ENCODE assay signal across 31 mouse cellular contexts in genomic region chr2:140389525-140389924, GRCm38 (mm10). TPM values are rescaled to one million over a fixed set of nuclear protein-coding genes. Genes with fewer than 3 reads are reported as not detected.
DNase-seq lines count a peak whose midpoint lies in the region; ATAC-seq and TF ChIP-seq lines count a peak whose summit lies in the region.
"Had no signal": no experiment of that assay in that cellular context is flagged by ENCODE, and none has a peak within 500 bp of the region (broad histone marks: within the 10 kb centered on the region; RNA-seq: fewer than 3 reads in every experiment).

Sel1l2 (minus strand) TSS chr2:140389706.

- DNase-seq in midbrain, embryonic 11.5 days (ENCODE audit: low spot score, missing footprints), result no peak
- peak; percentile 47 for DNase-seq in ZHBTc4 (ENCODE audit: low read depth, low spot score)
- DNase-seq in embryo, embryonic 10.5 days (ENCODE audit: low spot score), result peak; percentile 50
- no peak for DNase-seq in left cerebral cortex, adult 11 months (ENCODE audit: low spot score)
- DNase-seq in forebrain, postnatal 0 days, result no peak
- DNase-seq: adrenal gland, postnatal 10 days; B cell, adult 2 months; cerebellum, adult 8-10 months; gastrocnemius, postnatal 36 days; heart, postnatal 36 days; kidney, adult 2 months; liver, postnatal 0 days; lung, postnatal 14 days had no signal

- no peak within 1 kb of the TSS for H3K27ac ChIP-seq in midbrain, embryonic 11.5 days (ENCODE audit: low read depth, low read length)
- H3K27ac ChIP-seq in midbrain, embryonic 15.5 days, result no peak within 1 kb of the TSS
- H3K27ac ChIP-seq in forebrain, postnatal 0 days (ENCODE audit: low read depth, low read length), result no peak within 1 kb of the TSS
- H3K27ac ChIP-seq: heart, embryonic 15.5 days; hindbrain, embryonic 14.5 days; kidney, postnatal 0 days; limb, embryonic 12.5 days; neural tube, embryonic 15.5 days had no signal

- no peaks in the 10 kb centered on the region for H3K4me1 ChIP-seq in midbrain, embryonic 11.5 days (ENCODE audit: control insufficient read depth, insufficient read depth, low read length)
- H3K4me1 ChIP-seq in midbrain, embryonic 15.5 days, result no peaks in the 10 kb centered on the region
- H3K4me1 ChIP-seq in forebrain, postnatal 0 days (ENCODE audit: insufficient read depth), result no peaks in the 10 kb centered on the region
- H3K4me1 ChIP-seq: heart, embryonic 15.5 days; limb, embryonic 12.5 days; neural tube, embryonic 15.5 days had no signal

- peak; percentile 51; the same call in 1 of the 2 replicates for ATAC-seq in midbrain, embryonic 11.5 days (ENCODE audit: low FRiP score)
- no peak for ATAC-seq in midbrain, embryonic 15.5 days (replicated peaks)
- ATAC-seq in megakaryocyte progenitor cell, adult 5-6 weeks (replicated peaks; ENCODE audit: poor library complexity), result 0 out of 2 replicates have a peak, but pooled peaks have one; percentile 34
- no peak for ATAC-seq in forebrain, postnatal 0 days
- ATAC-seq: inflammation-experienced regulatory T-cells, adult 6 months; liver, postnatal 0 days had no signal

- no peaks in the 10 kb centered on the region for H3K27me3 ChIP-seq in midbrain, embryonic 11.5 days (ENCODE audit: control insufficient read depth, insufficient read depth, low read length)
- no peaks in the 10 kb centered on the region for H3K27me3 ChIP-seq in midbrain, embryonic 15.5 days (replicated peaks)
- no peaks in the 10 kb centered on the region for H3K27me3 ChIP-seq in forebrain, postnatal 0 days (ENCODE audit: insufficient read depth, low read length)
- H3K27me3 ChIP-seq: CH12.LX; heart, embryonic 15.5 days; limb, embryonic 12.5 days had no signal

- no peaks in the 10 kb centered on the region for H3K36me3 ChIP-seq in midbrain, embryonic 11.5 days (ENCODE audit: control insufficient read depth, insufficient read depth, low read length)
- H3K36me3 ChIP-seq in midbrain, embryonic 15.5 days (replicated peaks), result no peaks in the 10 kb centered on the region
- H3K36me3 ChIP-seq in forebrain, postnatal 0 days (ENCODE audit: insufficient read depth), result no peaks in the 10 kb centered on the region
- H3K36me3 ChIP-seq: heart, embryonic 15.5 days; limb, embryonic 12.5 days; neural tube, embryonic 15.5 days had no signal

- TF ChIP-seq CTCF in forebrain, postnatal 0 days (IDR thresholded peaks at IDR 0.05; ENCODE audit: low read depth), result no peak

- no peak within 1 kb of the TSS for H3K4me3 ChIP-seq in midbrain, embryonic 11.5 days (ENCODE audit: low read depth, low read length)
- no peak within 1 kb of the TSS for H3K4me3 ChIP-seq in midbrain, embryonic 15.5 days
- no peak within 1 kb of the TSS for H3K4me3 ChIP-seq in forebrain, postnatal 0 days (ENCODE audit: low read depth, low read length)
- H3K4me3 ChIP-seq: heart, embryonic 15.5 days; limb, embryonic 12.5 days; neural tube, embryonic 15.5 days had no signal

- H3K9ac ChIP-seq in midbrain, embryonic 11.5 days (ENCODE audit: low read length), result no peak within 1 kb of the TSS
- H3K9ac ChIP-seq in midbrain, embryonic 15.5 days, result no peak within 1 kb of the TSS
- H3K9ac ChIP-seq in forebrain, postnatal 0 days, result no peak within 1 kb of the TSS
- H3K9ac ChIP-seq: heart, embryonic 15.5 days; hindbrain, embryonic 14.5 days; limb, embryonic 12.5 days; liver, postnatal 0 days; neural tube, embryonic 15.5 days had no signal

- no peak within 1 kb of the TSS for H3K4me2 ChIP-seq in midbrain, embryonic 11.5 days
- no peak within 1 kb of the TSS for H3K4me2 ChIP-seq in midbrain, embryonic 15.5 days
- no peak within 1 kb of the TSS for H3K4me2 ChIP-seq in forebrain, postnatal 0 days (ENCODE audit: low read depth)
- H3K4me2 ChIP-seq: heart, embryonic 15.5 days; hindbrain, embryonic 14.5 days; limb, embryonic 12.5 days; liver, embryonic 11.5 days; neural tube, embryonic 15.5 days had no signal

- 31% methylated on average over 4 of the region's 4 CpGs for WGBS in midbrain, embryonic 11.5 days
- 27% methylated on average over 4 of the region's 4 CpGs for WGBS in midbrain, embryonic 15.5 days
- WGBS in forebrain, postnatal 0 days, result 34% methylated on average over 4 of the region's 4 CpGs

- H3K9me3 ChIP-seq in midbrain, embryonic 11.5 days (ENCODE audit: control insufficient read depth, low read length), result no peaks in the 10 kb centered on the region
- H3K9me3 ChIP-seq in midbrain, embryonic 15.5 days, result no peaks in the 10 kb centered on the region
- no peaks in the 10 kb centered on the region for H3K9me3 ChIP-seq in forebrain, postnatal 0 days (ENCODE audit: low read length)
- H3K9me3 ChIP-seq: heart, embryonic 15.5 days; limb, embryonic 12.5 days; neural tube, embryonic 15.5 days had no signal

RNA-seq across cellular contexts. Expression of gene Sel1l2, which starts in this region (rescaled TPM):
- not detected in 2 replicates for polyA plus RNA-seq in midbrain, embryonic 11.5 days (2014; fragmentation: Nextera tagmentation; extraction: Ambion mirVana)
- polyA plus RNA-seq in midbrain, embryonic 15.5 days (2015; fragmentation: Nextera tagmentation; extraction: Ambion mirVana), result not detected in 2 replicates
- not detected in 2 replicates for total RNA-seq in megakaryocyte progenitor cell, adult 5-6 weeks (2015)
- not detected in 2 replicates for total RNA-seq in megakaryocyte progenitor cell, adult 5-6 weeks (2017)
- total RNA-seq in forebrain, postnatal 0 days (2014; rRNA removed), result not detected in 2 replicates
- polyA plus RNA-seq in forebrain, postnatal 0 days (2015; fragmentation: Nextera tagmentation; extraction: Ambion mirVana), result not detected in 2 replicates
- total RNA-seq: adrenal gland, postnatal 10 days; CH12.LX; heart, postnatal 36 days; layer of hippocampus, postnatal 14 days; left cerebral cortex, postnatal 10 days; megakaryocyte, adult 5-6 weeks; MEL had no signal
- polyA plus RNA-seq: heart, embryonic 15.5 days; hindbrain, embryonic 14.5 days; inflammation-experienced regulatory T-cells, adult 6 months; kidney, adult 2 months; kidney, postnatal 0 days; large intestine, adult 2 months; limb, embryonic 12.5 days; liver, embryonic 11.5 days; liver, postnatal 0 days; neural tube, embryonic 15.5 days; small intestine, adult 2 months; stomach, embryonic 16.5 days; urinary bladder, adult 2 months had no signal

Comparison
In these comparisons a context has a peak if more than half of its experiments do, and no peak if none do; other contexts are left out.
1. Peak in ATAC-seq in midbrain, embryonic 11.5 days; RNA of the gene not detected or under 1 TPM.
2. Peak in ATAC-seq in megakaryocyte progenitor cell, adult 5-6 weeks; RNA of the gene not detected or under 1 TPM.
3. DNase-seq: peak in ZHBTc4 (single experiment) and embryo, embryonic 10.5 days (single experiment); none in midbrain, embryonic 11.5 days (single experiment), left cerebral cortex, adult 11 months (single experiment) and forebrain, postnatal 0 days (single experiment).